Mouse (Mus musculus): ENCODE measurements around the gene Olfr12. TPM values are rescaled to one million over a fixed set of nuclear protein-coding genes. Genes with fewer than 3 reads are reported as not detected.
A peak's percentile ranks its signal among the peaks of the same experiment; 100 is the strongest.

The Olfr12 gene
- polyA plus RNA-seq, 1 experiment from 2014 or later, result not detected

GRCm38 (mm10) chr1:92643691-92644090, 26.1 kb downstream of the Olfr12 start:
- 82% methylated on average over 4 of the region's 4 CpGs for WGBS
- H3K9ac ChIP-seq (replicated peaks), result no peak overlapping the region
- H3K4me1 ChIP-seq, result peaks cover 33% of the 10 kb centered on the region
- no peaks in the 10 kb centered on the region for H3K27me3 ChIP-seq
- no peaks in the 10 kb centered on the region for H3K9me3 ChIP-seq
- H3K36me3 ChIP-seq, result peaks cover 7% of the 10 kb centered on the region
- no peak for ATAC-seq (replicated peaks)
- no peak overlapping the region for H3K4me2 ChIP-seq (replicated peaks)
- no peak overlapping the region for H3K27ac ChIP-seq (replicated peaks)
- H3K4me3 ChIP-seq, result no peak overlapping the region

GRCm38 (mm10) chr1:92644916-92645315, 27.3 kb downstream of the Olfr12 start:
- H3K27ac ChIP-seq (replicated peaks), result no peak overlapping the region
- no peak for ATAC-seq (replicated peaks)

GRCm38 (mm10) chr1:92646111-92646510, 28.5 kb downstream of the Olfr12 start:
- Histone ChIP-seq H3K9me3 (no peaks in the 10 kb centered on the region), H3K9ac (replicated peaks) (no peak overlapping the region), H3K4me1 (peaks cover 16% of the 10 kb centered on the region), H3K36me3 (no peaks in the 10 kb centered on the region), H3K27ac (replicated peaks) (no peak overlapping the region), H3K4me3 (no peak overlapping the region), H3K4me2 (replicated peaks) (no peak overlapping the region), H3K27me3 (no peaks in the 10 kb centered on the region)
- 51% methylated on average over 2 of the region's 2 CpGs for WGBS
- no peak for ATAC-seq (replicated peaks)

More at GRCm38 (mm10) chr1:92644916-92645315, 27.3 kb downstream of the Olfr12 start:
- Histone ChIP-seq H3K27me3 (no peaks in the 10 kb centered on the region), H3K9me3 (no peaks in the 10 kb centered on the region), H3K36me3 (no peaks in the 10 kb centered on the region), H3K9ac (replicated peaks) (no peak overlapping the region), H3K4me3 (no peak overlapping the region), H3K4me2 (replicated peaks) (no peak overlapping the region), H3K4me1 (peaks cover 28% of the 10 kb centered on the region)
- WGBS, result 85% methylated on average over 5 of the region's 5 CpGs

GRCm38 (mm10) chr1:92646601-92647000, 29.0 kb downstream of the Olfr12 start:
- Histone ChIP-seq H3K27me3 (no peaks in the 10 kb centered on the region), H3K36me3 (no peaks in the 10 kb centered on the region), H3K4me3 (no peak overlapping the region), H3K9me3 (no peaks in the 10 kb centered on the region), H3K4me1 (peaks cover 15% of the 10 kb centered on the region; the same call in 1 of the 2 replicates), H3K27ac (replicated peaks) (no peak overlapping the region), H3K4me2 (replicated peaks) (no peak overlapping the region), H3K9ac (replicated peaks) (no peak overlapping the region)
- no peak for ATAC-seq (replicated peaks)
- WGBS, result 85% methylated on average over 7 of the region's 7 CpGs

GRCm38 (mm10) chr1:92647026-92647425, 29.4 kb downstream of the Olfr12 start:
- no peaks in the 10 kb centered on the region for H3K27me3 ChIP-seq
- H3K9me3 ChIP-seq, result no peaks in the 10 kb centered on the region
- no peak overlapping the region for H3K9ac ChIP-seq (replicated peaks)
- WGBS, result 72% methylated on average over 4 of the region's 4 CpGs
- H3K36me3 ChIP-seq, result no peaks in the 10 kb centered on the region
- H3K4me3 ChIP-seq, result no peak overlapping the region
- peaks cover 14% of the 10 kb centered on the region; the same call in 1 of the 2 replicates for H3K4me1 ChIP-seq
- ATAC-seq (replicated peaks), result no peak
- no peak overlapping the region for H3K27ac ChIP-seq (replicated peaks)
- H3K4me2 ChIP-seq (replicated peaks), result no peak overlapping the region

GRCm38 (mm10) chr1:92647752-92648151, 30.2 kb downstream of the Olfr12 start:
- Histone ChIP-seq H3K27ac (replicated peaks) (no peak overlapping the region), H3K36me3 (no peaks in the 10 kb centered on the region), H3K27me3 (no peaks in the 10 kb centered on the region), H3K9me3 (no peaks in the 10 kb centered on the region), H3K4me3 (no peak overlapping the region), H3K4me2 (replicated peaks) (no peak overlapping the region), H3K4me1 (peaks cover 7% of the 10 kb centered on the region; the same call in 1 of the 2 replicates), H3K9ac (replicated peaks) (no peak overlapping the region)
- peak; percentile 62 for ATAC-seq (replicated peaks)
- 8% methylated on average over 8 of the region's 8 CpGs for WGBS

GRCm38 (mm10) chr1:92648197-92648596, 30.6 kb downstream of the Olfr12 start:
- Histone ChIP-seq H3K4me2 (replicated peaks) (no peak overlapping the region), H3K27ac (replicated peaks) (no peak overlapping the region), H3K9me3 (no peaks in the 10 kb centered on the region), H3K36me3 (no peaks in the 10 kb centered on the region), H3K4me3 (no peak overlapping the region), H3K4me1 (0 out of 2 replicates have a peak, but pooled peaks cover 7% of the 10 kb centered on the region), H3K27me3 (no peaks in the 10 kb centered on the region), H3K9ac (replicated peaks) (no peak overlapping the region)
- 53% methylated on average over 10 of the region's 10 CpGs for whole genome bisulfite sequencing
- peak; percentile 26 for ATAC-seq (replicated peaks)

GRCm38 (mm10) chr1:92648673-92649072, 31.1 kb downstream of the Olfr12 start, which contains the start of gene Otos:
Gene Otos, minus strand, starts transcription at chr1:92648841.
- Histone ChIP-seq H3K27me3 (no peaks in the 10 kb centered on the region), H3K9me3 (no peaks in the 10 kb centered on the region), H3K4me1 (0 out of 2 replicates have a peak, but pooled peaks cover 7% of the 10 kb centered on the region), H3K9ac (replicated peaks) (no peak within 1 kb of the TSS), H3K27ac (replicated peaks) (no peak within 1 kb of the TSS), H3K36me3 (no peaks in the 10 kb centered on the region), H3K4me2 (replicated peaks) (no peak within 1 kb of the TSS), H3K4me3 (no peak within 1 kb of the TSS)
- peak; percentile 42 for ATAC-seq (replicated peaks)
- WGBS, result 27% methylated on average over 8 of the region's 8 CpGs

- no peak overlapping the region for H3K27ac ChIP-seq (replicated peaks)
- H3K4me3 ChIP-seq, result no peak overlapping the region
- H3K4me1 ChIP-seq, result 0 out of 2 replicates have a peak, but pooled peaks cover 7% of the 10 kb centered on the region
- no peaks in the 10 kb centered on the region for H3K27me3 ChIP-seq
- no peak overlapping the region for H3K4me2 ChIP-seq (replicated peaks)
- no peaks in the 10 kb centered on the region for H3K36me3 ChIP-seq
- no peaks in the 10 kb centered on the region for H3K9me3 ChIP-seq
- H3K9ac ChIP-seq (replicated peaks), result no peak overlapping the region
- 54% methylated on average over 3 of the region's 3 CpGs for WGBS
- no peak for ATAC-seq (replicated peaks)
Observed at GRCm38 (mm10) chr1:92651467-92651866, 33.9 kb downstream of the Olfr12 start.

GRCm38 (mm10) chr1:92653179-92653578, 35.6 kb downstream of the Olfr12 start:
- H3K36me3 ChIP-seq, result no peaks in the 10 kb centered on the region
- ATAC-seq (replicated peaks), result no peak
- 88% methylated on average over 3 of the region's 3 CpGs for WGBS

GRCm38 (mm10) chr1:92654676-92655075, 37.1 kb downstream of the Olfr12 start:
- no peak overlapping the region for H3K27ac ChIP-seq (replicated peaks)
- WGBS, result 68% methylated on average over 2 of the region's 2 CpGs
- H3K36me3 ChIP-seq, result no peaks in the 10 kb centered on the region
- no peaks in the 10 kb centered on the region for H3K9me3 ChIP-seq
- no peak overlapping the region for H3K4me3 ChIP-seq
- no peak overlapping the region for H3K9ac ChIP-seq (replicated peaks)
- no peak overlapping the region for H3K4me2 ChIP-seq (replicated peaks)
- no peaks in the 10 kb centered on the region for H3K4me1 ChIP-seq
- no peak for ATAC-seq (replicated peaks)
- no peaks in the 10 kb centered on the region for H3K27me3 ChIP-seq

More at GRCm38 (mm10) chr1:92653179-92653578, 35.6 kb downstream of the Olfr12 start:
- H3K9ac ChIP-seq (replicated peaks), result no peak overlapping the region
- no peaks in the 10 kb centered on the region for H3K9me3 ChIP-seq
- no peak overlapping the region for H3K4me3 ChIP-seq
- H3K27me3 ChIP-seq, result no peaks in the 10 kb centered on the region
- H3K4me2 ChIP-seq (replicated peaks), result no peak overlapping the region
- H3K27ac ChIP-seq (replicated peaks), result no peak overlapping the region
- H3K4me1 ChIP-seq, result 0 out of 2 replicates have a peak, but pooled peaks cover under 1% of the 10 kb centered on the region

- Histone ChIP-seq H3K27me3 (no peaks in the 10 kb centered on the region), H3K4me1 (no peaks in the 10 kb centered on the region), H3K9me3 (no peaks in the 10 kb centered on the region), H3K36me3 (no peaks in the 10 kb centered on the region), H3K9ac (replicated peaks) (no peak overlapping the region), H3K4me3 (no peak overlapping the region), H3K27ac (replicated peaks) (no peak overlapping the region), H3K4me2 (replicated peaks) (no peak overlapping the region)
- no peak for ATAC-seq (replicated peaks)
- WGBS, result 81% methylated on average over 11 of the region's 11 CpGs
Observed at GRCm38 (mm10) chr1:92657025-92657820, 39.6 kb downstream of the Olfr12 start.

Data from forebrain, embryonic 15.5 days (tissue).